Mouse (Mus musculus) hindbrain, embryonic 16.5 days (tissue): Measurements from ENCODE around the gene Smc3. TPM values are rescaled to one million over a fixed set of nuclear protein-coding genes. Genes with fewer than 3 reads are reported as not detected.

ENCODE experiments used
- ATAC-seq: fragments of 200-750 bp; cut with Nextera tagmentation; 2 replicates; pipeline ENCODE4 v1.8.0; 2017; ENCODE audit warnings: moderate TSS enrichment, moderate library complexity
- H3K27ac ChIP-seq: fragments of 300-500 bp; sonication (generic); 2 replicates; pipeline ENCODE4 v1.5.1; 2014; ENCODE audit warnings: low read depth, mild to moderate bottlenecking, control low read depth, low read length, moderate library complexity
- H3K27me3 ChIP-seq: fragments of 300-500 bp; sonication (generic); replicated peaks from 2 replicates; pipeline ENCODE4 v1.6.1; 2014; ENCODE audit warnings: low read length; ENCODE audit not compliant: control insufficient read depth, insufficient read depth
- H3K36me3 ChIP-seq: fragments of 300-500 bp; sonication (generic); 2 replicates; pipeline ENCODE4 v1.6.1; 2014; ENCODE audit warnings: mild to moderate bottlenecking, low read length, moderate library complexity, mixed read lengths; ENCODE audit not compliant: control insufficient read depth, insufficient read depth
- H3K4me1 ChIP-seq: fragments of 300-500 bp; sonication (generic); 2 replicates; pipeline ENCODE4 v1.6.1; 2014; ENCODE audit warnings: low read depth, low read length; ENCODE audit not compliant: control insufficient read depth, insufficient read depth
- H3K4me2 ChIP-seq: fragments of 300-500 bp; sonication (generic); 2 replicates; pipeline ENCODE4 v1.6.1; 2014; ENCODE audit warnings: mild to moderate bottlenecking, low read length, control low read depth, moderate library complexity
- H3K4me3 ChIP-seq: fragments of 300-500 bp; sonication (generic); 2 replicates; pipeline ENCODE4 v1.5.1; 2014; ENCODE audit warnings: mild to moderate bottlenecking, low read length, control low read depth, moderate library complexity
- H3K9ac ChIP-seq: fragments of 300-500 bp; sonication (generic); 2 replicates; pipeline ENCODE4 v1.6.1; 2014; ENCODE audit warnings: low read depth, mild to moderate bottlenecking, control low read depth, low read length, moderate library complexity
- H3K9me3 ChIP-seq: fragments of 300-500 bp; sonication (generic); 2 replicates; pipeline ENCODE4 v1.6.1; 2014; ENCODE audit warnings: mild to moderate bottlenecking, low read length, moderate library complexity; ENCODE audit not compliant: control insufficient read depth
- WGBS: fragments of 180-500 bp; shearing (Covaris S2); extraction: QIAGEN DNeasy Blood & Tissue Kit; methylation state at CpG from one replicate; pipeline ENCODE4 v1.1.7; 2014; 5-methylcytosine and 5-hydroxymethylcytosine counted together
- polyA plus RNA-seq: library from polyadenylated mRNA; unstranded; fragments of >200 nt; fragmentation: Nextera tagmentation; extraction: Ambion mirVana; gene quantifications from 2 replicates; pipeline ENCODE4 v1.2.1, GENCODE M21; 2015

The Smc3 gene
- polyA plus RNA-seq, 1 experiment from 2014 or later = 49.9 TPM

- H3K27me3 ChIP-seq = peaks cover 26% of the 10 kb centered on the region
- H3K4me3 ChIP-seq = no peak overlapping the region
- no peaks in the 10 kb centered on the region for H3K9me3 ChIP-seq
- no peak for ATAC-seq
- H3K4me1 ChIP-seq = peaks cover 9% of the 10 kb centered on the region
- no peak overlapping the region for H3K4me2 ChIP-seq
- no peak overlapping the region for H3K9ac ChIP-seq
- H3K36me3 ChIP-seq = no peaks in the 10 kb centered on the region
- 39% methylated on average over 9 of the region's 9 CpGs for WGBS
- H3K27ac ChIP-seq = no peak overlapping the region
Measured at GRCm38 (mm10) chr19:53674131-53674925, 74.1 kb downstream of the Smc3 start.

DNA sequence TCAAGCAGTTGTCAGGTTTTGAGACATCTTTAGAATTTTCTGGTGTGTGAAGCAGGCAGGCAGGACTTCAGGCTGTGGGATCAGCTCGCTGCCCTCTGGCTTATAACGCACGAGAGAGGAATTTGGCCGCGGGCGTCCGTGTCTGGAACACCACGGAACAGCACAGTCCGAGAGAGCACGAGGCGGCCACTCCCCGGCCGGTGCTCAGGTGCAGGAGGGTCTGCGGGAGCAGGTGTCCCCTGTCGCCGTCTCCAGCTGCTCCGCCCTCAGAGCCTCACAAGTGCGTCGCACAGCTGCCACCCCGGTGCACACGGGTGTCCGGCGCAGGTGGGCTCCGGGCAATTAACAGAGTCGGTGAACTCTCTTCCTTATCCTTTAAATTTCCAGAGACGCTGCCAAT lies 76.0 kb downstream of the Smc3 start:
- H3K9ac ChIP-seq = peak overlapping the region; percentile 67
- 0 out of 2 replicates have a peak, but pooled peaks have one; percentile 16 for ATAC-seq
- WGBS = 1% methylated on average over 26 of the region's 26 CpGs

DNA sequence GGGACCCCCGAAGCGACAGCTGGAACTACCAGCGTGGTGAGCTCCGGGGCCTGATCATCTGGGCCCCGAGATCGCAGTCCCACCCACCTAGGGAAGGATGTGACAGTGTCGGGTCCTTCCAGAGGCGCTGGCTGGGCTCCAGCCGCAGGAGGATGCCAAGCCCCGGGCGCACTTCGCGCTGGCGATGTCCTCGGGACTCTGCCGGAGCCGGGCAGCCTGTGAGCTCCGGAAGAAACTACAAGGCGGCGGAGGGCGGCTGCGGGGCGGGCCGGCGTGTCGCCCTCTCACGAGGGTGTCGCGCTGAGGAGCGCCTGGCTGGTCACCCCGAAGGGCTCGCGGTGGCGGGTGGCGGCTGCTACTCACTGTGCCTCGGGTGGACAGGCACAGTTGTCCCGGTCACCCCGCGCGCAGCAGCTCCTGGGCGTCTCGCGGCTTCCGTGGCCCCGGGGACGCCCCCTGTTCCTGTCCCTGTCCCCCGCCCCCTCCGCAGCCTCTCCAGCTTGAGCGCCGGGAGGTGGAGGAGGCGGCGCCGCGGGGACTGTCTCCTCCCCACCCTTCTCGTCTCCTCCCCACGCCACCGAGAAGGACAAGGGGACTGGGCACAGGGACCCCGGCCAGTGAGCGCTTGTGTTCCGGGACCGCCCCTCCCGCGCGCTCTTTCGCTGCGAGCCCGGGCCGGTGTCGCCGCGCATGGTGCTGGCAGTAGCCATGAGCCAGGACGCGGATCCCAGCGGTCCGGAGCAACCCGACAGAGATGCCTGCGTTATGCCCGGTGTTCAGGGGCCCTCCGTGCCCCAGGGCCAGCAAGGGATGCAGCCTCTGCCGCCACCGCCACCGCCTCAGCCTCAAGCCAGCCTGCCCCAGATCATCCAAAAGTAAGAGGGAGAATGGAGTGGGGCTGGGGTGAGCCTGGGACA lies 76.8 kb downstream of the Smc3 start, which contains the start of gene Rbm20:
Gene Rbm20 (plus strand): TSS at position 589 of the 917 bp plus-strand sequence.
- peak within 1 kb of the TSS; percentile 100 for H3K4me2 ChIP-seq
- H3K36me3 ChIP-seq = no peaks in the 10 kb centered on the region
- peak within 1 kb of the TSS; percentile 67 for H3K9ac ChIP-seq
- H3K27me3 ChIP-seq = peaks cover 28% of the 10 kb centered on the region
- peak; percentile 88 for ATAC-seq
- H3K4me3 ChIP-seq = peak within 1 kb of the TSS; percentile 63
- H3K4me1 ChIP-seq = peaks cover 9% of the 10 kb centered on the region
- H3K9me3 ChIP-seq = no peaks in the 10 kb centered on the region
- under 1% methylated on average over 64 of the region's 82 CpGs for WGBS
- H3K27ac ChIP-seq = no peak within 1 kb of the TSS

More for the DNA sequence above, 76.0 kb downstream of the Smc3 start:
- no peak overlapping the region for H3K27ac ChIP-seq
- H3K36me3 ChIP-seq = no peaks in the 10 kb centered on the region
- H3K4me3 ChIP-seq = peak overlapping the region; percentile 63
- no peaks in the 10 kb centered on the region for H3K9me3 ChIP-seq
- peaks cover 9% of the 10 kb centered on the region for H3K4me1 ChIP-seq
- H3K4me2 ChIP-seq = peak overlapping the region; percentile 100
- peaks cover 28% of the 10 kb centered on the region for H3K27me3 ChIP-seq

DNA sequence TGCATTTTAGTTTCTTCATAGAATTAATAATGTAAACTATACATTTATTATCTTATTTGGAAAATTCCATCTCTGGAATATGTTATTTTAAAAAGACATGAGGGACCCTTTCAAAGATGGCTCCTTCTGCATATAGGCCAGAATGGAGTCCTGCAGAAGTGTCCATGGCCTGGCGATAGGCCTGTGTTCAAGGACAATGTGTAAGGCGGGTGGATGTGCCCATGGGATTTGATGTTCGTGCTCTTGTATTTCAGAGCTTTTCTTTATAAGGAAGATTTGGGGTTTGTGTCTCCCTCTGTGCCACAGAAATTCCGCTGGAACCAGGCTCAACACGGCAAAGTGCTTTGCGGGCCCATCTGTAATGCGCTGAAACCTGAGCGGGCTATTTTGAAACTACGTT lies 79.0 kb downstream of the Smc3 start:
- Histone ChIP-seq H3K9me3 (no peaks in the 10 kb centered on the region), H3K36me3 (no peaks in the 10 kb centered on the region), H3K4me2 (no peak overlapping the region), H3K27me3 (peaks cover 23% of the 10 kb centered on the region), H3K4me3 (no peak overlapping the region), H3K9ac (no peak overlapping the region), H3K4me1 (peaks cover 9% of the 10 kb centered on the region), H3K27ac (no peak overlapping the region)
- no peak for ATAC-seq
- WGBS = 93% methylated on average over 9 of the region's 9 CpGs

GRCm38 (mm10) chr19:53679981-53680380 lies 79.8 kb downstream of the Smc3 start:
- Histone ChIP-seq H3K27ac (no peak overlapping the region), H3K4me2 (no peak overlapping the region), H3K4me1 (peaks cover 9% of the 10 kb centered on the region), H3K36me3 (no peaks in the 10 kb centered on the region), H3K9me3 (no peaks in the 10 kb centered on the region), H3K4me3 (no peak overlapping the region), H3K9ac (no peak overlapping the region), H3K27me3 (peaks cover 18% of the 10 kb centered on the region)
- no peak for ATAC-seq
- 92% methylated on average over 7 of the region's 7 CpGs for WGBS

- Histone ChIP-seq H3K27me3 (peaks cover 8% of the 10 kb centered on the region; the same call in 1 of the 2 replicates), H3K9ac (no peak overlapping the region), H3K9me3 (no peaks in the 10 kb centered on the region), H3K4me3 (no peak overlapping the region), H3K36me3 (no peaks in the 10 kb centered on the region), H3K27ac (no peak overlapping the region), H3K4me2 (no peak overlapping the region), H3K4me1 (no peaks in the 10 kb centered on the region; the same call in 1 of the 2 replicates)
- no peak for ATAC-seq
- WGBS = 44% methylated on average over 8 of the region's 8 CpGs
Measured at GRCm38 (mm10) chr19:53682427-53682826, 82.2 kb downstream of the Smc3 start.

DNA sequence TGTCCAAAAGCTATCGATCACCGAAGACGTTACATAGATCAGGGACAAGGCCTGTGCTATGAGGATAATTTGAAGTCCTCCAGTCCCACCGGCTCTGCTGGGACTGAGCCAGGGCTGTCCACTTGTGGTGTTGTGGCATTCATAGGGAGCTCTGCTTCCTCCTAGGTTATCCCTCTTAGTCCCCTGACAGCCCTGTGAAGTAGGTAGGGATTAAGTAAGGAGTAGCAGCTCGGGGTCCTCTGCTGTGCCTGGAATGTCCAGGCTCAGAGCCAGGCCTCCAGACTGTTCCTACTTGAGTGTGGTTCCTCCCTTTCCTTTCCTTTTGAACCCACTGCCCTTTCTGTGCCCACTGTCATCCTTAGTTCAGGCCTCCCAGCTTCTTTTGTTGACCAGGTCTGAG lies 87.4 kb downstream of the Smc3 start:
- WGBS = 75% methylated on average over 5 of the region's 5 CpGs
- ATAC-seq = no peak
- no peaks in the 10 kb centered on the region for H3K36me3 ChIP-seq
- H3K9me3 ChIP-seq = peaks cover 2% of the 10 kb centered on the region; the same call in 1 of the 2 replicates
- no peak overlapping the region for H3K27ac ChIP-seq
- no peak overlapping the region for H3K9ac ChIP-seq
- H3K27me3 ChIP-seq = no peaks in the 10 kb centered on the region
- H3K4me2 ChIP-seq = no peak overlapping the region
- no peaks in the 10 kb centered on the region for H3K4me1 ChIP-seq
- H3K4me3 ChIP-seq = no peak overlapping the region

DNA sequence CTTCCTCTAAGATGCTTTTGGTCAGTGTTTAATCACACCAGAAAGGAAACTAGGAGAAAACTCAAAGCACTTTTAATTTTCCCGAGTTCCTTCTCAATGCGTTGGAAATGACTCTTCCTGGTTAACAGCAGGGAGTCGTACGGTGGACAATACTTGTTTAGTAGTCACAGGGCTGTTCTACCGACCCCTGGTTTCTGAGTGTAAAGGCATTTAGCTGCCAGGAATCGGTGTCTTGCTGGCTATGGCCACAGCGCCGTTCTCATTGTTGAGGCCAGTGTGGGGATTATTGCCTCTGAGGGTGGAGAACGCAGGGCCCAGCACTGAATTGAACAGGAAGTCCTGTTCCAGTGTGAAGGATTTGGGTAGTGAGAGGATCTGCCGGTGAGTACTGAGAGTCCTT lies 90.6 kb downstream of the Smc3 start:
- Histone ChIP-seq H3K36me3 (no peaks in the 10 kb centered on the region), H3K27me3 (no peaks in the 10 kb centered on the region), H3K4me1 (no peaks in the 10 kb centered on the region), H3K4me3 (no peak overlapping the region), H3K9me3 (peaks cover 2% of the 10 kb centered on the region; the same call in 1 of the 2 replicates), H3K9ac (no peak overlapping the region), H3K27ac (no peak overlapping the region), H3K4me2 (no peak overlapping the region)
- WGBS = 51% methylated on average over 10 of the region's 10 CpGs
- ATAC-seq = no peak

DNA sequence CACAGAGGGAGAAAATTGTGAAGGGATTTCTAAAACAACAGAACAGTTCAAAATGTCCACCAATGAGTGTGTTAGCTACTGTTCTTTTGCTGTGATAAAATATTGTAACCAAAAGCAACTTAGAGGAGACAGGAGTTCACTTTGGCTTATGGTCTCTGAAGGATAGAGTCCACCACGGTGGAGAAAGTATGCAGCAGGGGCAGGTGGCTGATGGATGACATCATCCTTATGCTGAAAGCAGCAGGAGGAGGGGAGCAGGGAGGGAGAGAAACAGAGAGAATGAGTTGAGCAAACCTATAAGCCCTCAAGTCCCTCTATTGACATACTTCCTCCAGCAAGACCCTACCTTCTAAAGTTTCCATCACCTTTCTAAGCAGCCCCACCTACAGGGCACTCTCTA lies 93.8 kb downstream of the Smc3 start:
- peaks cover 4% of the 10 kb centered on the region for H3K4me1 ChIP-seq
- no peak overlapping the region for H3K27ac ChIP-seq
- no peak overlapping the region for H3K4me2 ChIP-seq
- no peaks in the 10 kb centered on the region for H3K9me3 ChIP-seq
- no peak overlapping the region for H3K9ac ChIP-seq
- H3K27me3 ChIP-seq = no peaks in the 10 kb centered on the region; the same call in 1 of the 2 replicates
- H3K4me3 ChIP-seq = no peak overlapping the region
- no peak for ATAC-seq
- WGBS = 54% methylated on average over 1 of the region's 1 CpGs
- no peaks in the 10 kb centered on the region for H3K36me3 ChIP-seq
